Mouse (Mus musculus): Measurements from ENCODE around the gene Epb41l4b. TPM values are rescaled to one million over a fixed set of nuclear protein-coding genes. Genes with fewer than 3 reads are reported as not detected.
A peak's percentile ranks its signal among the peaks of the same experiment; 100 is the strongest.

Epb41l4b gene
- polyA plus RNA-seq, 1 experiment from 2014 or later, result 2.3 TPM

GRCm38 (mm10) chr4:56991951-56992350 is 151.3 kb downstream of the Epb41l4b start:
- Histone ChIP-seq H3K27ac (no peak overlapping the region), H3K9ac (replicated peaks) (no peak overlapping the region), H3K27me3 (peaks cover 22% of the 10 kb centered on the region), H3K4me2 (replicated peaks) (no peak overlapping the region), H3K4me1 (replicated peaks) (peaks cover 7% of the 10 kb centered on the region), H3K4me3 (replicated peaks) (no peak overlapping the region), H3K36me3 (no peaks in the 10 kb centered on the region; the same call in 1 of the 2 replicates), H3K9me3 (no peaks in the 10 kb centered on the region)
- ATAC-seq, result no peak
- 80% methylated on average over 2 of the region's 2 CpGs for WGBS

- WGBS, result 2% methylated on average over 15 of the region's 44 CpGs
Observed at GRCm38 (mm10) chr4:56990215-56990584, 153.0 kb downstream of the Epb41l4b start, which contains the start of gene Frrs1l. Gene Frrs1l, minus strand, starts transcription at chr4:56990391.

DNA sequence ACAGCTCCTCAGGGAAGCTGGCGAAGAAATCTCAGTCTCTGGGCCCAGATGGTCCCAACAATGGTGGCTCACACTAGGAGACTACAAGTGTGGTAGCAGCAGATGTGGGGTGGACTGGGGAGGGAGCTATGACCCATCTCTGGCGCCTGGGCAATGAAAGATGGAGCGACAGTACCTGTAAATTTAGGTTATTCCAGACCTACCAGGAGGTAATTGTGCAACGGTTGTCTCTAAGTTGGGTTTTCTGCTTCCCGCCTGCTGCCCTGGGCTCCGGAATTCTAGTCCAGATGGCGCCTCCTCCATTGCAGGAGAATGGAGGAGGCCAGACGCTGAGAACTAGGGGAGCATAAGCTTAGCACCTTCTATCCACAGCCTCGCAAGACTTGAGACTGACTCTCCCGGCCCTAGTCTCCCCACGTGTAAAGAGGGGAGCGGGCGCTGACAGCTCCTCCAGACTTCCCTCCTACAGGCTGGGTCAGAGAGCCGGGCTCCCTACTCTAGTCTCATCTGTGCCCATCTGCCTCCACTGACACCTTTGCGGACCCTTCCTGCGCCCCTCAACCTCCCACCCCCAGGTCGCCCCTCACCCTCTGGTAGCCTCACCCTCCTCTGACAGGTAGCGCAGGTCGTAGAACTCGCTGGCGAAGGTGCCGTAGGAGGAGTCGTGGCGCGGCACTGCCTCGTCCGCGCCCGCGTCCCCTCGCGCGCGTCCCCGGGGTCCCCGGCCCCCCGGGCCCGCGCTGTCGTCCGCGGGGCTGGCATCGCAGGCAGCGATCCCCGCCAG is 153.6 kb downstream of the Epb41l4b start:
- peak; percentile 81 for ATAC-seq
- peaks cover 7% of the 10 kb centered on the region for H3K4me1 ChIP-seq (replicated peaks)
- H3K36me3 ChIP-seq, result no peaks in the 10 kb centered on the region
- peak overlapping the region; percentile 79 for H3K27ac ChIP-seq
- H3K4me2 ChIP-seq (replicated peaks), result peak overlapping the region; percentile 91
- H3K9me3 ChIP-seq, result no peaks in the 10 kb centered on the region
- H3K9ac ChIP-seq (replicated peaks), result peak overlapping the region; percentile 84
- peak overlapping the region; percentile 74 for H3K4me3 ChIP-seq (replicated peaks)
- 1% methylated on average over 42 of the region's 45 CpGs for WGBS
- peaks cover 22% of the 10 kb centered on the region for H3K27me3 ChIP-seq

More at GRCm38 (mm10) chr4:56990215-56990584, 153.0 kb downstream of the Epb41l4b start, which contains the start of gene Frrs1l:
- peaks cover 22% of the 10 kb centered on the region for H3K27me3 ChIP-seq
- H3K4me2 ChIP-seq (replicated peaks), result peak within 1 kb of the TSS; percentile 91
- H3K36me3 ChIP-seq, result no peaks in the 10 kb centered on the region
- H3K9me3 ChIP-seq, result no peaks in the 10 kb centered on the region
- H3K9ac ChIP-seq (replicated peaks), result peak within 1 kb of the TSS; percentile 84
- ATAC-seq, result peak; percentile 96
- peak within 1 kb of the TSS; percentile 79 for H3K27ac ChIP-seq
- peaks cover 7% of the 10 kb centered on the region for H3K4me1 ChIP-seq (replicated peaks)
- H3K4me3 ChIP-seq (replicated peaks), result peak within 1 kb of the TSS; percentile 74

- Histone ChIP-seq H3K9me3 (no peaks in the 10 kb centered on the region), H3K27ac (no peak overlapping the region), H3K9ac (replicated peaks) (no peak overlapping the region), H3K4me1 (replicated peaks) (no peaks in the 10 kb centered on the region), H3K4me2 (replicated peaks) (no peak overlapping the region), H3K36me3 (peaks cover 41% of the 10 kb centered on the region), H3K27me3 (no peaks in the 10 kb centered on the region), H3K4me3 (replicated peaks) (no peak overlapping the region)
- WGBS, result 82% methylated on average over 7 of the region's 7 CpGs
- ATAC-seq, result no peak
Observed at GRCm38 (mm10) chr4:56965586-56966179, 177.6 kb downstream of the Epb41l4b start.

- Histone ChIP-seq H3K27me3 (no peaks in the 10 kb centered on the region), H3K9me3 (no peaks in the 10 kb centered on the region), H3K4me1 (replicated peaks) (no peaks in the 10 kb centered on the region), H3K27ac (no peak overlapping the region), H3K9ac (replicated peaks) (no peak overlapping the region), H3K4me2 (replicated peaks) (no peak overlapping the region), H3K4me3 (replicated peaks) (no peak overlapping the region), H3K36me3 (peaks cover 44% of the 10 kb centered on the region)
- no peak for ATAC-seq
- 94% methylated on average over 6 of the region's 6 CpGs for WGBS
Observed at GRCm38 (mm10) chr4:56963687-56964086, 179.6 kb downstream of the Epb41l4b start.

DNA sequence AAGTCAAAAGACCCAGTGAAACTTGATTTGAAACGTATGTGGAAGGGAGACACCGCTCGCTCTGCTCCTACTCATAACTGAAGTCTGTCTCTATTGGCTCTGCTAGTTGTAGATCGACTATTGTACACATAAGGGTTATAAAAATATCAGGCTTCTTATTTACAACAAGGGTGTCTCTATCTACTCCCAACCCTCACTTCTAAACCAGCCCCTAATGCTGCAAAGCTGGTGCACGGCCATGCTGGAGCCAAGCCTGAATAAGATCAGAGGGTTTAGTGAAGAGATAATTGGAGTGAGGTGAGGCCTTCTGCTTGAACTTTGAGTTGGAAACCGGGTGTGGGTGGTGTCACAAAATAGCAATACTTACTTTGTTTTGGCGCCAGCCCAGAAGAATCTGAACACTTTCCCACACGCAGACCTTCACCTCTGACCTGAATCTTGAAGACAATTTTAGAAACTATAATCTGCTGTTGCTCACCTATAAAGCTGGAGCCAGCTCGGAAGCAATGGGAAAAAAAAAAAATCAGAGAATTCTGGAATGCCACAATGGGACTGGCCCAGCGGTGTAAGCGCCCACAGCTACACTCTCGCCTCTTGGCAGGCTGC is 181.8 kb downstream of the Epb41l4b start:
- Histone ChIP-seq H3K27me3 (no peaks in the 10 kb centered on the region), H3K4me1 (replicated peaks) (no peaks in the 10 kb centered on the region), H3K4me3 (replicated peaks) (no peak overlapping the region), H3K36me3 (peaks cover 35% of the 10 kb centered on the region), H3K4me2 (replicated peaks) (no peak overlapping the region), H3K9me3 (no peaks in the 10 kb centered on the region), H3K27ac (no peak overlapping the region), H3K9ac (replicated peaks) (no peak overlapping the region)
- 89% methylated on average over 12 of the region's 12 CpGs for WGBS
- no peak for ATAC-seq

DNA sequence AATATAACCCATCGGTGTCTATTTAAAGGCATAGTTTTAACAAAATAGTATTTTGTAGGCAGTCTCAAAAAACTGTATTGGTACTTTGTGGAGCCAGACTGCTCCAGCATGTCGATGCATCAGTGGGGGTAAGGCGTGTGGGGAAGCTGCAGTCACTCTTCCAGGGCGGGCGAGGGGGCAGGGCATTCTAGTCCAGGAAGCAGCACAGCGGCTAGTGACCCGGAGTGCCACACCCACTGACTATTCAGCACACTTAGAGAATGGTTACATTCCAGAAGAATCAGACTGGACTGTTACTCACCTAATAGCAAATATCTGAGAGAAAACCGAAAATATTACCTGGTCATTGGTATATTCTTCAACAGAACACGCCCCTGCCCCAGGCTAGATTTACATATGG is 185.7 kb downstream of the Epb41l4b start:
- Histone ChIP-seq H3K4me3 (replicated peaks) (no peak overlapping the region), H3K27ac (no peak overlapping the region), H3K36me3 (peaks cover 21% of the 10 kb centered on the region), H3K9ac (replicated peaks) (no peak overlapping the region), H3K9me3 (no peaks in the 10 kb centered on the region), H3K4me2 (replicated peaks) (no peak overlapping the region), H3K4me1 (replicated peaks) (no peaks in the 10 kb centered on the region), H3K27me3 (no peaks in the 10 kb centered on the region)
- 66% methylated on average over 9 of the region's 9 CpGs for WGBS
- ATAC-seq, result no peak

DNA sequence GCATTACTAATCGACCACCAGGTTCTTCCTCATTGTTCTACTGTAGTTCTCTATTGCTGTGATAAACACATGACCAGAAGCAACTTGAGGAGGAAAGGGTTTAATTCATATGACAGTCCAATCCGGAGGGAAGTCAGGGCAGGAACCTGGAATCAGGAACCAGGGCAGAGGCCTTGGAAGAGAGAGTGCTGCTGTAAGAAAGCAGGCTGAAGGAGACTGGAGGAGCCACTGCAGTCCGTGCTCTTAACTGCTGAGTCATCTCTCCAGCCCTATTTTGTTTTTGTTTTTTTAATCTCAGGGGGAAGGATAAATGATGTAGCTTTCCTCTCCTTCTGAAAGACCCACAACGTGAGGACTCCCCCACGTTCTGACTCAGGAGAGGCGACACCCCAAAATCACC is 190.0 kb downstream of the Epb41l4b start:
- Histone ChIP-seq H3K4me1 (replicated peaks) (no peaks in the 10 kb centered on the region), H3K27ac (no peak overlapping the region), H3K4me3 (replicated peaks) (no peak overlapping the region), H3K36me3 (no peaks in the 10 kb centered on the region), H3K27me3 (peaks cover 3% of the 10 kb centered on the region; the same call in 1 of the 2 replicates), H3K9me3 (no peaks in the 10 kb centered on the region), H3K9ac (replicated peaks) (no peak overlapping the region), H3K4me2 (replicated peaks) (no peak overlapping the region)
- 71% methylated on average over 6 of the region's 6 CpGs for WGBS
- ATAC-seq, result no peak

GRCm38 (mm10) chr4:56951701-56952100 is 191.5 kb downstream of the Epb41l4b start:
- Histone ChIP-seq H3K27ac (no peak overlapping the region), H3K4me2 (replicated peaks) (no peak overlapping the region), H3K36me3 (no peaks in the 10 kb centered on the region), H3K9me3 (no peaks in the 10 kb centered on the region), H3K4me1 (replicated peaks) (no peaks in the 10 kb centered on the region), H3K4me3 (replicated peaks) (no peak overlapping the region), H3K27me3 (peaks cover 3% of the 10 kb centered on the region; the same call in 1 of the 2 replicates), H3K9ac (replicated peaks) (no peak overlapping the region)
- ATAC-seq, result no peak
- 80% methylated on average over 3 of the region's 3 CpGs for WGBS

DNA sequence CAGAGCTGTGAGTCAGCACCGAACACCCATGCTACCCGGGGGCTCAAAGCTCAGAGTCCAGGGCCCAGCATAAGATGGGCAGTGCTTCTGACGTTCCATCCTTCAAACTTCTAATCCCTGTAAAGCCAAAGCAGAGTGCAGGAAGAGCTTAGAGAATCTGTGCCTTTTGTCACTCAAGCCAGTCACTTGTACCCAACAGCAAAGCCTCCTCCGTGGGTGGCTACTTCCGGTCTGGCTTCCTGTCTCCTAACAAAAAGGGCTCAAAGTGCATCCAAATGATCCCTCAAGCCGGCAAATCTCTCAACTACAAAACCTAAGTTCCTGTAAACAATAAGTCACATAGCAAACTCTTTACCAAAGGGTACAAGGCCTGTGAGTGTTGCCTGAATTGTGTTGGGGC is 193.7 kb downstream of the Epb41l4b start:
- Histone ChIP-seq H3K36me3 (no peaks in the 10 kb centered on the region), H3K9ac (replicated peaks) (no peak overlapping the region), H3K27ac (no peak overlapping the region), H3K4me1 (replicated peaks) (peaks cover 18% of the 10 kb centered on the region), H3K27me3 (peaks cover 3% of the 10 kb centered on the region; the same call in 1 of the 2 replicates), H3K4me3 (replicated peaks) (no peak overlapping the region), H3K9me3 (no peaks in the 10 kb centered on the region), H3K4me2 (replicated peaks) (no peak overlapping the region)
- no peak for ATAC-seq
- 60% methylated on average over 6 of the region's 6 CpGs for WGBS

- peak; percentile 97 for ATAC-seq
- H3K4me3 ChIP-seq (replicated peaks), result peak within 1 kb of the TSS; percentile 83
- H3K36me3 ChIP-seq, result no peaks in the 10 kb centered on the region
- H3K4me1 ChIP-seq (replicated peaks), result peaks cover 39% of the 10 kb centered on the region
- peaks cover 3% of the 10 kb centered on the region; the same call in 1 of the 2 replicates for H3K27me3 ChIP-seq
- peak within 1 kb of the TSS; percentile 83 for H3K9ac ChIP-seq (replicated peaks)
- peak within 1 kb of the TSS; percentile 90 for H3K4me2 ChIP-seq (replicated peaks)
- peak within 1 kb of the TSS; percentile 88 for H3K27ac ChIP-seq
- H3K9me3 ChIP-seq, result no peaks in the 10 kb centered on the region
- WGBS, result under 1% methylated on average over 107 of the region's 107 CpGs
Observed at GRCm38 (mm10) chr4:56946641-56947640, 196.3 kb downstream of the Epb41l4b start, which contains the start of gene Tmem245. Gene Tmem245, minus strand, starts transcription at chr4:56947437.
